Mouse (Mus musculus) adrenal gland, postnatal 36 days (tissue): ENCODE data around the gene Ucma. TPM values are rescaled to one million over a fixed set of nuclear protein-coding genes. Genes with fewer than 3 reads are reported as not detected.
A peak's percentile ranks its signal among the peaks of the same experiment; 100 is the strongest.

Experiments used
- DNase-seq, 2 experiments: peaks; one replicate each; pipeline ENCODE4 v3.0.0; 2021; ENCODE audit warnings: mixed read lengths in 1 of 2
- total RNA-seq, 2 experiments: library from RNA; stranded (reverse); gene quantifications; 2 replicates each; pipeline ENCODE4 v1.2.3; 2021

Ucma gene
- total RNA-seq, 2 experiments from 2014 or later = not detected

GRCm38 (mm10) chr2:5001266-5001665 lies 25.3 kb downstream of the Ucma start:
- DNase-seq = no peak

- no peak for DNase-seq
Observed at GRCm38 (mm10) chr2:5007107-5007506, 31.2 kb downstream of the Ucma start.

DNA sequence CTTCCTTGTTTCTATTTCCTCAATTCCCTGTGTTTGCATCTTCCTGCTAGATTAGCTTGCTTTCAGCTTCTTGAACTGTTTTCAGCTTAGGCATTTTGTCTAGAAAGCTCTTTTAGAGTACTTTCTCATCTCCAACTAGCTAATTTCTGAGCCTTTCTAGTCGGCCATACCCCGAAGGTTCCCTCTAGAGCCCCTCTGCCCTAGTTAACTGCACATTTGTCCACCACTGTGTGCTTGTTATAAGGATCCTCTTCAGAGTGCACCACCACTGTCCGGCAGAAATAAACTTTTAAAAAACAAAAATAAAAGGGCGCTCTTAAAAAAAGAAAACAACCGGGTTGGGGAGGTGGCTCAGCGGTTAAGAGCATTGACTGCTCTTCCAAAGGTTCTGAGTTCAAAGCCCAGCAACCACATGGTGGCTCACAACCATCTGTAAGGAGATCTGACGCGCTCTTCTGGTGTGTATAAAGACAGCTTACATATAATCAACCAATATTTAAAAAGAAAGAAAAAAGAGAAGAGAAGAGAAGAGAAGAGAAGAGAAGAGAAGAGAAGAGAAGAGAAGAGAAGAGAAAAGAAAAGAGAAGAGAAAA lies 36.1 kb downstream of the Ucma start:
- no peak for DNase-seq

GRCm38 (mm10) chr2:5012491-5013324 lies 36.8 kb downstream of the Ucma start, which contains the start of gene Mcm10:
TSS of gene Mcm10 (minus strand) at chr2:5012791.
- DNase-seq = peak; percentile 92 to 93

- no peak for DNase-seq
Observed at GRCm38 (mm10) chr2:5014616-5015015, 38.7 kb downstream of the Ucma start.

DNA sequence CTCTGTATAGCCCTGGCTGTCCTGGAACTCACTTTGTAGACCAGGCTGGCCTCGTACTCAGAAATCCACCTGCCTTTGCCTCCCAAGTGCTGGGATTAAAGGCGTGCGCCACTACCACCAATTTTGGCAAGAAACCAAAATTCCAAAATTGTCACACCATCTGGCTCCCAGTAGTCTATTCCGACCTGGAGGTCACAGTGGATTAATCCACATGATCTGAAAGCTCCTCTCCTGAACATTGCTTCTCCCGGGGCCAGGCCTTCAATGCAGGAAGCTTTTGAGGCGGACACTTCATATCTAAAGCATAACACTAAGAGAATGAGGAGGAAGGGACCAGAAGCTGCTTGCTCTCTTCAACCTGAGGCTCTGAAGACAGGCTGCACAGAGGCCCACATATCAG lies 39.6 kb downstream of the Ucma start:
- DNase-seq = no peak

DNA sequence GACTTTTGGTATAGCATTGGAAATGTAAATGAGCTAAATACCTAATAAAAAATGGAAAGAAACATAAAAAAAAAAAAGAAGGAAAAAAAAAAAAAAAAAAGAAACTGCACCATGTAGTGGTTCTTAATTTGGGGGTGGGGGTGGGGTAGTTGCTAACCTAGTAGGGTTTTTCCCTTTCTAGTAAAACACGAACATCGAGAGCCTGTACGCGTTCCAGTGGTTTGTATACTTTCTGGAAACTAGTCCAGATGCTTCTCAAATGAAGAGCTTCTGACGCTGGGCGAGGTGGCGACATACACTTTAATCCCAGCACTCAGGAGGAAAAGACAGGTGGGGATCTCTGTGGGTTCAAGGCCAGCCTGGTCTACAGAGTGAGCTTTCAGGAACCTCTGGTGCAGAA lies 41.0 kb downstream of the Ucma start:
- no peak for DNase-seq

DNA sequence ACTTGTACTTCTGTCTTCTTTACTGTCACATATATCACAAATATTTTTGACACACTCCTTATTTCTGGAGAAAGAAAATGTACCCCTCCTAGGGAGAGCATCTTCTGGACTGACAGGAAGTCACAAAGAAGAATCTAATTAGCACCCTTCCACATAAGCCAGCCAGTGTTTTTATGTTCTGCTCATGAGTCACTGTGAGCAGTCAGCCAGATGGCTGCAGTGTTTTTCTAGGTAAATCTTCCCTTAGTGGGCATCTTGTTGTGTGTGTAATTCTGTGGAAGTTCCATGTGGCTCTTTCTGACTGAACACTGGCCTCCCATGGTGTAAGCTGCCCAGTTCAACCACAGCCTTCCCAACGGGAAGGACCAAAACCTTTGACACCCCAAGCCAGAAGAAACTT lies 43.8 kb downstream of the Ucma start:
- DNase-seq = no peak

DNA sequence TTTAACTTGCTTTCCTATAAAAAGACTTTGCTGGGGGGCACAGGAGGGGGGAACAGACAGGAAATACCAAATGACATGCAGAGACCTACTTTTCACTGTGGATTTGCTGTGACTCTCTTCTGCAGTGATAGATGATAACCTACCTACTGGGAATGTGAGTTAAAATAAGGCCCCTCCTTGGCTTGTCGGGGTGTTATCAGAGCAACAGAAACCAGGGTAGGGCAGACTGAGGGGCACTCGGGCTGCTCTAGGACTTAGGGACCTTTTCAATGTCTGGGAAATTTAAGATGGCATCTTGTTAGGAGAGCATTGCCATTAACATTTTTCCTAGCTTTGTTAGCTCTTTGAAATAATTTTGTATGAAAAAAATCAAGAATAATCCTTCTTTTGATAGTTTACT lies 47.4 kb downstream of the Ucma start:
- DNase-seq = no peak

- DNase-seq = peak; percentile 47 to 51
Observed at GRCm38 (mm10) chr2:5023699-5024399, 47.9 kb downstream of the Ucma start.

DNA sequence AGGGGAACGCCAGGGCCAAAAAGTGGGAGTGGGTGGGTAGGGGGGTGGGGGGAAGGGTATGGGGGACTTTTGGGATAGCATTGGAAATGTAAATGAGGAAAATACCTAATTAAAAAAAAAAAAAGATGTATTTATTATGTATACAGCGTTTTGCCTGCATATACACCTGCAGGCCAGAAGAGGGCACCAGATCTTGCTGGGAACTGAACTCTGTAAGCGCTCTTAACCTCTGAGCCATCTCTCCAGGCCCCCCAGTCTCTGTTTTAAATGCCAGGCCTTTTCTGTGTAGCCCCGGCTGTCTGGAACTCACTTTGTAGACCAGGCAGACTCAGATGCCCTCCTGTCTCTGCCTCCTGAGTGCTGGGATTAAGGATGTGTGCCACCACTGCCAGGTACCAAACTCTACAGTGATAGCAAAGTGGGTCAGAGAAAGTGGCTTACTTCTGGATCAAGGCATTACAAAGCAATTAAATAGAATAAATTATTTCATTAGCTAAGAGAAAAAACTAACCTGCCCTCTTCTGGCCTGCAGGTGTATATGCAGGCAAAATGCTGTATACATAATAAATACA lies 49.3 kb downstream of the Ucma start:
- DNase-seq = no peak

GRCm38 (mm10) chr2:5027057-5027456 lies 51.1 kb downstream of the Ucma start:
- DNase-seq = no peak

DNA sequence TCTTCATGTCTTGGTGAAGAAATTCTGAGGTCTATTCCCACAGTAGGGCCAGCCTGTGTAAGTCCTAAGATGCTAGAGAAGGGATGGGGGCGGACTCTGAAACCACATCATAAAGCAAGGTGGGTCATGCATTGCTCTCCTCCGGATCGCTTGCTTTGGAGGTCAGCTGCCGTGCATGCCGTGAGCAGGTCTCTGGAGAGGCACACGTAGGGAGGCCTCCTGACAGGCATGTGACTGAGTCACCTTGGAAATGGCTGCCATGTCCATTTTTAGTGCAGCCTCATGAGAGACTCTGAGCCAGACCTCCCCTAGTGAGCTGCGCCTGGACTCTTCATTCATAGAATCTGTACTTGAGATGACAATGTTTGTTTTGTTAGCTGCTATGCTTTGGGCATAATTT lies 52.1 kb downstream of the Ucma start:
- no peak for DNase-seq

- DNase-seq = no peak
Observed at GRCm38 (mm10) chr2:5029808-5030207, 53.9 kb downstream of the Ucma start.

DNA sequence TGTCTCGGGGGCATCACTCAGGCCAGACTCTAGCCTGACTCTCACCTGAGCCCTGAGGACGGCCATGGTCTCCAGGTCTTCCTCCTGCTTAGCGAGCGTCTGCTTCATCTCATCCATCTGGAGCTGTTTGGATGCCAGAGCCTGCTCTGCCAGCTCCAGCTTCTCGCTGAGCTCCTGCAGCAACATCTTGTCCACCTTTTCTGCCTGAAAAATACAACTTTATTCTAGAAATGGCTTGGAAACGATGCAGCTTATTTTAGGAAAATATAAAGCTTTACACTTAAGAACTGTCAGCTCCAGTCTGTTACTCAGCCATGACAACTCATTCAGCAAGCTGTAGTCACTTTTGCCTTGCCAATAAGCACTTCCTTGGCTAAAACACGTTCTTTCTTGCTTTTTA lies 55.3 kb downstream of the Ucma start:
- no peak for DNase-seq

DNA sequence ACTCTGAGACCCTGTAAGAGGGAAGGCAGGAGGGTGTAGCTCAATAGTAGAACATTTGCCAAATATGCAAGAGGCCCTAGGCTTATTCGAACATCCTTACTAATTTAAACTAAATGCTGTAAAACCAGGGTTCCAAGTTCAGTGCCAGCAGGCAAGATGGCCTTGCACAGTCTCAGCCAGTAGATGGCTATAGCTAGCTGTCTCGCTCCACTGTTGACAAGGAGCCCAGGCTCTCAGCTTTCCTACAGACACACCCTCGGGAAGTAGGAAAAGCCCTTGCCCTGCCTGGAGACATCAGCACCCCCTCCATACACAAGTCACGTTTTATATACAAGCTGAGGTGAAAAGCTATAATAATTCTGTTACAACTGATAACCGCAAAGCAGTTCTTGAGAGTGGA lies 56.7 kb downstream of the Ucma start:
- DNase-seq = no peak

- no peak for DNase-seq
Observed at GRCm38 (mm10) chr2:5033546-5034420, 57.9 kb downstream of the Ucma start.

DNA sequence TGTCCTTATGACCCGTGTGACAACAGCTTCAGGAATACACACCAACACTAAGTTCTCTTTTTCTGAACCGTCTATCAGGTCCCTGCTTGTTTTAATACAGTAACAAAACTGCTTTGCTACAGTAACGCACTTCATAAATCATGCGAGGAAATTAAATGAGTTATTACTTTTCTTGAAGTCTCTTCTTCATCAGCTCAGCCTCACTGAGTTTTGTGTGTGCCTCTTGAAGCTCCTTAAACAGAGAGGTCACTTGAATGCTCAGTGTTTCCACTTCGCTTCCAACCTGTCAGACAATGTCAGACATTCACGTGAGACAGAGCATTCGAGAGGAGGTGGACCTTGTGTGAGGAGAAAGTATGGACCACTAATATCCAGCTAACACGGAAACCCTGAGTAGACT lies 58.9 kb downstream of the Ucma start:
- DNase-seq = no peak

- DNase-seq = no peak
Observed at GRCm38 (mm10) chr2:5035241-5035640, 59.3 kb downstream of the Ucma start.
